Mouse (Mus musculus): ENCODE results near the gene Hnrnpu.

DNA sequence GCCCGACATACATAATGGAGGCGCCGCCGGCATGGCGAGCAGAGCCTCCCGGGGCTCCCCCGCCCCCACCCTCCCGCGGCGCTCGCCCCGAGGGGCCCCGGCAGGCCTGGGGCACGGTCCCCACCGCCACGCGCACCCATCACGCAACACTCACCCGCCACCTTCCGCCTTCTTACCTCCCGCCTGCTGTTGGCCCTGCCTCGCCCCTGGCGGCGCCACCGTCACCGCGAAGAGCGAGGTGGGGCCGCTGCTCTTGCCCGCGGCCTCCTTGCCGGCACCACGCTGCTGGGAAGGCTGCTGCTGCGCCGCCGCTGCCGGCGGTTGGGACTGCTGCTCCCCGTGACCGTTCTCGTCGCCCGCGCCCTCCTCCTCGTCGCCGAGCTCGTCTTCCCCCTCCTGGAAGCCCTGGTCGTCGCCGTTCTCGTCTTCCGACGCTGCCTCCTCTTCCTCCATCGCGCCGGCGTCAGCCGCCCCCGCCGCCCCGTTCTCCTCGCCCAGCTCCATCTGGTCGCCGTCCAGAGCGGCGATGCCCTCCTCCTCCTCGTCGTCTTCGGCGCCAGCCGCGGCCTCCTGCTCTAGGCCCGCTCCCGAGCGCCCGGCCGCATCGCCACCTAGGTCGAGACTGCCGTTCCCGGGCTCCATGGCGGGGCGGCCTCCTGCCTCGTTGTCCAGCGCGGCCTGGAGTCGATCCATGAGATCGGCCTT is 668 bp downstream of the Hnrnpu start:
- TF ChIP-seq POLR2A (IDR thresholded peaks at IDR 0.05; ENCODE audit: borderline replicate concordance, control insufficient read depth, low read depth, low read length) (peak; percentile 46; the same call in 1 of the 2 replicates), CTCF (IDR thresholded peaks at IDR 0.05; ENCODE audit: control insufficient read depth, insufficient read depth, low read length) (no peak)

All from bone marrow, adult 2 months (tissue).